Mouse (Mus musculus) ES-E14 (cell line): Measurements from ENCODE around the gene Astn2. TPM values are rescaled to one million over a fixed set of nuclear protein-coding genes. Genes with fewer than 3 reads are reported as not detected.

ENCODE experiments used
- DNase-seq: peaks from one replicate; pipeline ENCODE4 v3.0.0-alpha.2; 2013; ENCODE audit warnings: low read depth, low spot score
- H3K27ac ChIP-seq: 2 replicates; pipeline ENCODE4 v1.5.1; 2012; ENCODE audit warnings: low read depth, mild to moderate bottlenecking, low read length, moderate library complexity, mixed read lengths; ENCODE audit not compliant: poor library complexity, insufficient read depth, severe bottlenecking
- H3K36me3 ChIP-seq: 2 replicates; pipeline ENCODE4 v1.6.1; 2012; ENCODE audit warnings: mild to moderate bottlenecking, low read length, moderate library complexity, mixed read lengths; ENCODE audit not compliant: control insufficient read depth, poor library complexity, insufficient read depth, severe bottlenecking
- H3K4me1 ChIP-seq, 2 experiments: fragments of 150-350 bp in 1 of 2; sonication (generic) in 1 of 2; 2 replicates each; pipeline ENCODE4 v1.6.1; 2012; ENCODE audit warnings: low read length in 2 of 2, mild to moderate bottlenecking in 1 of 2, mixed read lengths in 1 of 2; ENCODE audit not compliant: control insufficient read depth in 2 of 2, insufficient read depth in 2 of 2, poor library complexity in 1 of 2
- H3K4me3 ChIP-seq, 2 experiments: fragments of 150-350 bp in 1 of 2; sonication (generic) in 1 of 2; 2 replicates each; pipeline ENCODE4 v1.5.1; 2012; ENCODE audit warnings: low read length in 2 of 2, low read depth in 1 of 2, mild to moderate bottlenecking in 1 of 2, mixed read lengths in 1 of 2; ENCODE audit not compliant: insufficient read depth in 1 of 2, poor library complexity in 1 of 2, severe bottlenecking in 1 of 2
- H3K9ac ChIP-seq: 2 replicates; pipeline ENCODE4 v1.6.1; 2012; ENCODE audit warnings: low read depth, mild to moderate bottlenecking, low read length, mixed read lengths; ENCODE audit not compliant: poor library complexity, insufficient read depth, severe bottlenecking
- H3K9me3 ChIP-seq: fragments of 150-350 bp; sonication (generic); 2 replicates; pipeline ENCODE4 v1.6.1; 2012; ENCODE audit warnings: low read depth, mild to moderate bottlenecking, low read length; ENCODE audit not compliant: control insufficient read depth, insufficient read depth
- CHD2 ChIP-seq: IDR thresholded peaks from 2 replicates; pipeline ENCODE4 v1.6.1; 2014; ENCODE audit warnings: mild to moderate bottlenecking, low read depth, low read length, inconsistent platforms
- HCFC1 ChIP-seq: IDR thresholded peaks from 2 replicates; pipeline ENCODE4 v1.6.1; 2012; ENCODE audit warnings: low read length, inconsistent platforms, borderline replicate concordance; ENCODE audit not compliant: insufficient read depth
- MAFK ChIP-seq: IDR thresholded peaks from 2 replicates; pipeline ENCODE4 v1.6.1; 2014; ENCODE audit warnings: mild to moderate bottlenecking, low read depth, low read length, inconsistent platforms; ENCODE audit not compliant: insufficient read depth
- ZC3H11A ChIP-seq: IDR thresholded peaks from 2 replicates; pipeline ENCODE4 v1.6.1; 2012; ENCODE audit warnings: low read depth, mild to moderate bottlenecking, inconsistent platforms, low read length, borderline replicate concordance
- ZNF384 ChIP-seq: IDR thresholded peaks from 2 replicates; pipeline ENCODE4 v1.6.1; 2012; ENCODE audit warnings: low read depth, low read length, inconsistent platforms
- in situ Hi-C, 2 experiments: fragments of 600-800 bp; cut with MboI; formaldehyde crosslinking; loops; one replicate each; pipeline ENCODE4 v1.15.1; 2025; ENCODE audit warnings: low sequenced_read_pairs in 2 of 2, inconsistent platforms in 1 of 2; ENCODE audit not compliant: unreplicated experiment in 2 of 2
- total RNA-seq: library from RNA; depleted of rRNA; stranded (reverse); fragments of 300-350 nt; gene quantifications from 2 replicates; pipeline ENCODE4 v1.2.3, GENCODE M21; 2012

The Astn2 gene
- total RNA-seq, 1 experiment = 0.04 TPM

DNA sequence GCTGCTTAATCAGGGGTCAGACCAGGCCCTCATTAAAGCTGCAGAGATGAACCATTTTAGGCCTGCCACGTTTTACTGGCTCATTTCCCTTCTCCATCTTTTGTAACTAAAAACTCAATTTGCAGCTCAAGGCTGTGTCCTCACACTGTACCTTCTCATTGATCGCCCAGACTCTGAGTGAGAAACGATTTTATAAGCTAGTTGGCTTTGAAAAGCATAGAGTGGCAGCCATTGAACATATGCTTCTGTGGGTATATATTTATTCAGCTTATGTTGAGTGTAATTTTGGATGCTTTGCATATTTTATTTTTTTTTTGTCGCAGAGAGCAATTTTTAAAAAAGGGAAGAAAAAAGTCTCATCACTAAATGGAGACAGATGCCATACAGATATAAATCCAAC is 637.0 kb downstream of the Astn2 start:
- no peaks in the 10 kb centered on the region for H3K9me3 ChIP-seq
- TF ChIP-seq CHD2 (no peak), HCFC1 (no peak), ZNF384 (no peak), MAFK (no peak), ZC3H11A (no peak)
- in situ Hi-C loops = no loop called here
- DNase-seq = no peak
- H3K4me3 ChIP-seq = no peak overlapping the region
- H3K9ac ChIP-seq = no peak overlapping the region
- H3K4me1 ChIP-seq = no peaks in the 10 kb centered on the region
- no peak overlapping the region for H3K27ac ChIP-seq
- H3K36me3 ChIP-seq = no peaks in the 10 kb centered on the region

GRCm38 (mm10) chr4:65765312-65765711 is 639.1 kb downstream of the Astn2 start:
- TF ChIP-seq MAFK (no peak), HCFC1 (no peak), ZNF384 (no peak), CHD2 (no peak), ZC3H11A (no peak)
- in situ Hi-C loops = no loop called here
- H3K4me1 ChIP-seq = no peaks in the 10 kb centered on the region
- no peaks in the 10 kb centered on the region for H3K36me3 ChIP-seq
- DNase-seq = no peak
- no peak overlapping the region for H3K4me3 ChIP-seq
- no peak overlapping the region for H3K9ac ChIP-seq
- no peak overlapping the region for H3K27ac ChIP-seq
- H3K9me3 ChIP-seq = no peaks in the 10 kb centered on the region

- Histone ChIP-seq H3K9me3 (no peaks in the 10 kb centered on the region), H3K36me3 (no peaks in the 10 kb centered on the region), H3K4me1 (no peaks in the 10 kb centered on the region), H3K4me3 (no peak overlapping the region), H3K9ac (no peak overlapping the region), H3K27ac (no peak overlapping the region)
- no peak for TF ChIP-seq CHD2
- TF ChIP-seq ZC3H11A = no peak
- no peak for TF ChIP-seq ZNF384
- no peak for TF ChIP-seq MAFK
- no peak for TF ChIP-seq HCFC1
- in situ Hi-C loops = no loop called here
- no peak for DNase-seq
Measured at GRCm38 (mm10) chr4:65764275-65764674, 640.1 kb downstream of the Astn2 start.

GRCm38 (mm10) chr4:65763823-65764222 is 640.6 kb downstream of the Astn2 start:
- Histone ChIP-seq H3K36me3 (no peaks in the 10 kb centered on the region), H3K4me1 (no peaks in the 10 kb centered on the region), H3K9me3 (no peaks in the 10 kb centered on the region), H3K4me3 (no peak overlapping the region), H3K27ac (no peak overlapping the region), H3K9ac (no peak overlapping the region)
- no peak for TF ChIP-seq HCFC1
- TF ChIP-seq CHD2 = no peak
- no peak for TF ChIP-seq ZC3H11A
- TF ChIP-seq MAFK = no peak
- TF ChIP-seq ZNF384 = no peak
- no peak for DNase-seq
- in situ Hi-C loops = no loop called here

DNA sequence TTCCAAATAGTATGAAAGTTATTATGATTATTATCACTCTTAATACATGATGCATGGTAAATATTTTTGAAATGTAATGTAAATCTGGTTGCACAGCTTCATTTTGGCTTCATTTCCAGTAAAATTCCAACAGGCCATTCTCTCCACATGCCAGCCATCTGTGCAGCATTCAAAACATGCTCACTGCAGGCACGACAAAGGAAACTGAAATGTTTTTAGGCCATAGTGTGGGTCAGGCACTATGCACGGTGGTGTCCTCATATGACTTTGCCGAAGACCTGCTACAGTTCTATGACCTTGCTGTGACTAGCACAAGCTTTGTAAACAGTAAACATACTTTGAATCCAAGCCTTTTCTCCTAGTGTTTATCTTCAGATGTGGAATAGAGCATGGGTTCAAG is 642.3 kb downstream of the Astn2 start:
- in situ Hi-C loops = no loop called here
- no peaks in the 10 kb centered on the region for H3K36me3 ChIP-seq
- no peaks in the 10 kb centered on the region for H3K9me3 ChIP-seq
- no peak overlapping the region for H3K27ac ChIP-seq
- H3K9ac ChIP-seq = no peak overlapping the region
- H3K4me3 ChIP-seq = no peak overlapping the region
- TF ChIP-seq CHD2 (no peak), MAFK (no peak), ZNF384 (no peak), ZC3H11A (no peak), HCFC1 (no peak)
- DNase-seq = no peak
- no peaks in the 10 kb centered on the region for H3K4me1 ChIP-seq
